Mouse (Mus musculus) hindbrain, embryonic 16.5 days (tissue): ENCODE data around the gene Pigk. TPM values are rescaled to one million over a fixed set of nuclear protein-coding genes. Genes with fewer than 3 reads are reported as not detected.
A peak's percentile ranks its signal among the peaks of the same experiment; 100 is the strongest.

ENCODE experiments used
- ATAC-seq: fragments of 200-750 bp; cut with Nextera tagmentation; 2 replicates; pipeline ENCODE4 v1.8.0; 2017; ENCODE audit warnings: moderate TSS enrichment, moderate library complexity
- H3K27ac ChIP-seq: fragments of 300-500 bp; sonication (generic); 2 replicates; pipeline ENCODE4 v1.5.1; 2014; ENCODE audit warnings: low read depth, mild to moderate bottlenecking, control low read depth, low read length, moderate library complexity
- H3K27me3 ChIP-seq: fragments of 300-500 bp; sonication (generic); replicated peaks from 2 replicates; pipeline ENCODE4 v1.6.1; 2014; ENCODE audit warnings: low read length; ENCODE audit not compliant: control insufficient read depth, insufficient read depth
- H3K36me3 ChIP-seq: fragments of 300-500 bp; sonication (generic); 2 replicates; pipeline ENCODE4 v1.6.1; 2014; ENCODE audit warnings: mild to moderate bottlenecking, low read length, moderate library complexity, mixed read lengths; ENCODE audit not compliant: control insufficient read depth, insufficient read depth
- H3K4me1 ChIP-seq: fragments of 300-500 bp; sonication (generic); 2 replicates; pipeline ENCODE4 v1.6.1; 2014; ENCODE audit warnings: low read depth, low read length; ENCODE audit not compliant: control insufficient read depth, insufficient read depth
- H3K4me2 ChIP-seq: fragments of 300-500 bp; sonication (generic); 2 replicates; pipeline ENCODE4 v1.6.1; 2014; ENCODE audit warnings: mild to moderate bottlenecking, low read length, control low read depth, moderate library complexity
- H3K4me3 ChIP-seq: fragments of 300-500 bp; sonication (generic); 2 replicates; pipeline ENCODE4 v1.5.1; 2014; ENCODE audit warnings: mild to moderate bottlenecking, low read length, control low read depth, moderate library complexity
- H3K9ac ChIP-seq: fragments of 300-500 bp; sonication (generic); 2 replicates; pipeline ENCODE4 v1.6.1; 2014; ENCODE audit warnings: low read depth, mild to moderate bottlenecking, control low read depth, low read length, moderate library complexity
- H3K9me3 ChIP-seq: fragments of 300-500 bp; sonication (generic); 2 replicates; pipeline ENCODE4 v1.6.1; 2014; ENCODE audit warnings: mild to moderate bottlenecking, low read length, moderate library complexity; ENCODE audit not compliant: control insufficient read depth
- WGBS: fragments of 180-500 bp; shearing (Covaris S2); extraction: QIAGEN DNeasy Blood & Tissue Kit; methylation state at CpG from one replicate; pipeline ENCODE4 v1.1.7; 2014; 5-methylcytosine and 5-hydroxymethylcytosine counted together
- polyA plus RNA-seq: library from polyadenylated mRNA; unstranded; fragments of >200 nt; fragmentation: Nextera tagmentation; extraction: Ambion mirVana; gene quantifications from 2 replicates; pipeline ENCODE4 v1.2.1, GENCODE M21; 2015

Gene Pigk
- polyA plus RNA-seq, 1 experiment from 2014 or later: 58.1 TPM

DNA sequence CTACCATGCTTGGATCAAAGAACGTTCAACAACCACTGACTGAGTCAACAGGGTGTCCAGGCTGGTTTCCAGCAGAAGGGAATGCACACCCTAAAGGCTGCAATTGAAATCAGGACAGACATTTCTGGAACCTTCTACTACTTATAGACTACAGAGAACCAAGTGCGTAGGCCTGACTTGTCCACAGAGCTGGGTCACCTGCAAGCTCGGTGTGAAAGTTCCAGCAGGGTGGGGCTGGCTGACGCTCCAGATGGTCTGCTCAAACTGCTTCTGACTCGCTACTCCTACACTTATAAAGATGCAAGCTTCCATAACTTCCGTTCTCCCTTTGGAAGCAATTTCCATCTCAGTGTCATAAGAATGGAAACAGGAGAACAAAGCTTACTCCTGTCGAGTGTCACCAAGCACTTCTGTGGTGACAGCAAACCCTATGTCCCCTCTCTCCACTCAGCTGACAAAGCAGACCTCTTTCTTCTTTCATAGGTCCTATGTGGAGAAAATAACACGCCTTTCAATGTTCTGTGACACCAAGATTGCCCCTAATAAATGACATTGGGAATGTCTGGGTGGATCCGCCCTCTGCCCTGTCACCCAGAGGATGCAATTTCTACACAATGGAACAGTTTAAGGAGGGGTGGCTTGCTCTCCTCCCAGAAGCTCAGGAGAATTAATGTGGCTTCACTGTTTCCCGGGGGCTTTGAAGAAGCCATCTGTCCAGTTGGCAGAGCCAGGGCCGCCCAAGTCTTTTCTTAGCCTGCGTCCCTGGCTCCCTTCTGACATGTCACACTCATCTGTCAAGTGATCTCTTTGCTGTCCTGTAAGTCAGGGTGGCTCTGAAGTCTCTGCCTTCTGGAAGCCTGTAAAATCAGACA lies 154.0 kb downstream of the Pigk start:
- H3K4me1 ChIP-seq: no peaks in the 10 kb centered on the region; the same call in 1 of the 2 replicates
- 49% methylated on average over 12 of the region's 12 CpGs for WGBS
- no peak overlapping the region for H3K9ac ChIP-seq
- no peak overlapping the region for H3K4me2 ChIP-seq
- H3K9me3 ChIP-seq: no peaks in the 10 kb centered on the region
- H3K36me3 ChIP-seq: no peaks in the 10 kb centered on the region
- no peak overlapping the region for H3K4me3 ChIP-seq
- H3K27ac ChIP-seq: no peak overlapping the region
- no peak for ATAC-seq
- H3K27me3 ChIP-seq: no peaks in the 10 kb centered on the region

DNA sequence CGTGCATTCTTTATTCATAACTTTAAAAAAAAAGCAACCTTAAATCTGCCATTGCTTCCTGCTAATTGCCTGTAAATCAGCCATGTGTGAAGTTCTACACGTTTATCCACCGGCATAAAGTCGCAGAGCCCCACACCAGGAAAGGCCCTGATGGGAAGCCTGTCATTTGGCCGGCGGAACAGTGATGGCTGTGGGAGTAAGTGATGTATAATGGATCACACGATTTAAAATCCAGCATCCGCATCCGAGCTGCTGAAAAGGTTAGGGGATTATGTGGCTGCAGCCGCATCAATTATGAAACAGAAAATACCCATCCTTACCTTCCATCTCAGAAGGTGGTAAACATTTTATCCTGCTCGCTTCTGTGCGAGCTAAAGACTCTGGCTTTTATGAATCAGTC lies 158.2 kb downstream of the Pigk start:
- H3K36me3 ChIP-seq: no peaks in the 10 kb centered on the region
- peaks cover 7% of the 10 kb centered on the region; the same call in 1 of the 2 replicates for H3K4me1 ChIP-seq
- H3K9ac ChIP-seq: no peak overlapping the region
- no peak overlapping the region; the same call in 1 of the 2 replicates for H3K27ac ChIP-seq
- no peak overlapping the region for H3K4me2 ChIP-seq
- no peak for ATAC-seq
- H3K9me3 ChIP-seq: no peaks in the 10 kb centered on the region
- 43% methylated on average over 12 of the region's 12 CpGs for WGBS
- H3K4me3 ChIP-seq: no peak overlapping the region
- H3K27me3 ChIP-seq: no peaks in the 10 kb centered on the region

DNA sequence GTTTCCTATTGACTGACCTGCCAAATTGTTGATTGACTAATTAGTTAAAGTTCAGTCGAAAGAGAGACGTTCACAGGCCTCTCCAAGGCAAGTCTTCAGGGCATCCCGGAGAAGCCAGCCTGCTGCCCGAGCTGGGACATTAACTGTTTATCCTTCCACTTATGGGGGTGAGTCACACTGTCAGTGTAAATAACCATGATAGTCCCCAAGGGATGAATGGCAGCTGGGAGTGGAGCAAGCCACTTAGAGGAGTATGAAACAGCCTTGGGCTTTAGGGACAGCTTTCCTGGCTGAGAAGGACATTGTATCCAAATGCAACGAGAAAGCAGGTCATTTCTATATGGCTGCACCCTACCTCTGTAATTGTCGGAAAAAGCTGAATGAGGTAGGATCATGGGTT lies 158.7 kb downstream of the Pigk start:
- Histone ChIP-seq H3K36me3 (no peaks in the 10 kb centered on the region), H3K4me1 (peaks cover 7% of the 10 kb centered on the region; the same call in 1 of the 2 replicates), H3K27me3 (no peaks in the 10 kb centered on the region), H3K27ac (no peak overlapping the region; the same call in 1 of the 2 replicates), H3K4me2 (no peak overlapping the region), H3K4me3 (no peak overlapping the region), H3K9ac (no peak overlapping the region), H3K9me3 (no peaks in the 10 kb centered on the region)
- 0 out of 2 replicates have a peak, but pooled peaks have one; percentile 10 for ATAC-seq
- 34% methylated on average over 6 of the region's 6 CpGs for WGBS

DNA sequence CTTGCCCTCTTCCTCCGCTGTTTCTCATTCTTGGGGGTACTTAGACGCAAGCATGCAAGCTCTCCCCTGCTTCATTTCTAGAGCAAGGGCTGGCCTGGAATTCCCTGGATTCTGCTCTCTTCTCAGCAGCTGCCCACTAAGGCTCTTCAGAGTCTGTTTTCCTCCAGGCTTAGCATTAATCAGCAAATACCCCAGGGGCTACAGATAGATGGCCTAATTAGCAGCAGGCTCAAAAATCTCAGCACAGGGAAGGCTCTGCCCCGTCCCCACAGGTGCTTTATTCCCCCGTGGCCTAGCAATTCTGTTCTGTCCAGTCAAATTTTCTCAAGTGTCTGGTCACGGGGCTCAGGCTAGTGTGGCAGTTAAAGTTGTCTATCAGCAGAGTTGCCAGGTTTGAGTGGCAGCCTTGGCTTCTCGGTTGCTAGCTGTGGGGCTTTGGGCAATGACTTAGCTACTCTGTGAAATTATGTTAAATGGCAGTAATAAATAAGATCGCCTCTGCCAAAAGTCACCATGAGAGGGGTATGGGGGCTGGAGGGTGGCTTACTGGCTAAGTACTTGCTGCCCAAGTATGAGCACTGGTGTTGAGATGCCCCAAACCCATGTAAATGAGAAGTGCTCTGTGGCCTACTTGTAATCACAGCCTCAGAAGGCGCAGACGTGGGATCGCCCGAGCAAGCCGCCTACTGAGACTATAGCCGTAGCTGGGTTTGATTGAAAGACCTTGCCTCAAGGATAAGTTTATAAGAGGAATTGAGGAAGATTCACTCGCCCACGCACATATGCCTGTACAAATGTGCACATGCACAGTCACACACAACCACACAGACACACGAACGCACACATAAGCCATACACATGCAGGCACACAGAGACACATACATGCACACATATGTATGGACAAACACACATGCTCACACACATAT lies 160.8 kb downstream of the Pigk start:
- H3K27ac ChIP-seq: no peak overlapping the region
- no peak overlapping the region for H3K4me2 ChIP-seq
- WGBS: 69% methylated on average over 17 of the region's 17 CpGs
- no peak overlapping the region for H3K9ac ChIP-seq
- H3K4me3 ChIP-seq: no peak overlapping the region
- H3K9me3 ChIP-seq: no peaks in the 10 kb centered on the region
- ATAC-seq: 0 out of 2 replicates have a peak, but pooled peaks have one; percentile 10
- no peaks in the 10 kb centered on the region for H3K27me3 ChIP-seq
- H3K4me1 ChIP-seq: peaks cover 7% of the 10 kb centered on the region; the same call in 1 of the 2 replicates
- no peaks in the 10 kb centered on the region for H3K36me3 ChIP-seq

DNA sequence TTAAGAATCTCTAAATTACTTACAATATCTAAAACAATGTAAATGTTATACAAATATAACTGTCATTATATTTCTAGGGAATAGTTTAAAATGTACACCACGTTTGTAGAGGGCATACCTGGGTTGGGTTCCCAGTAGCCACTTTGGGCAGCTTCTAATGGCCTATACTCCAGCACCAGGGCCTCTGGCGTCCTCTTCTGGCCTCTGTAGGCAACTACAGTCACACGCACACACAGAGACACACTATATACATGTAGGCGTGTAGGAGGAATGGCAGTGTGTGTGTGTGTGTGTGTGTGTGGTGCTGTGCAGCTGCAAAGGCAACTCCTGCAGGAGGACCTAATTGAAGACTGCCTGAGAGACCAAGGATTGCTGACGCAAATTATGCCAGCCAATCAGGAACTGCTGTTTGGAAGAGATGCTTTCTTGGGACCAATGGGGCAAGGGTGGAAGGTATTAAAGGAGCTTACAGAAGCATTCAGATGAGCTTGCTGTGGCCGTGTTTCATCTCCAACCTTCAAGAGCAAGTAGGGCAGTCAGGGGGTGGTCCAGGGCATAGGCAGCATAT lies 161.9 kb downstream of the Pigk start:
- no peak overlapping the region for H3K4me3 ChIP-seq
- 87% methylated on average over 6 of the region's 6 CpGs for WGBS
- no peaks in the 10 kb centered on the region for H3K27me3 ChIP-seq
- peaks cover 9% of the 10 kb centered on the region for H3K4me1 ChIP-seq
- no peaks in the 10 kb centered on the region for H3K9me3 ChIP-seq
- no peak for ATAC-seq
- no peak overlapping the region for H3K4me2 ChIP-seq
- H3K9ac ChIP-seq: no peak overlapping the region
- H3K36me3 ChIP-seq: no peaks in the 10 kb centered on the region
- H3K27ac ChIP-seq: no peak overlapping the region

DNA sequence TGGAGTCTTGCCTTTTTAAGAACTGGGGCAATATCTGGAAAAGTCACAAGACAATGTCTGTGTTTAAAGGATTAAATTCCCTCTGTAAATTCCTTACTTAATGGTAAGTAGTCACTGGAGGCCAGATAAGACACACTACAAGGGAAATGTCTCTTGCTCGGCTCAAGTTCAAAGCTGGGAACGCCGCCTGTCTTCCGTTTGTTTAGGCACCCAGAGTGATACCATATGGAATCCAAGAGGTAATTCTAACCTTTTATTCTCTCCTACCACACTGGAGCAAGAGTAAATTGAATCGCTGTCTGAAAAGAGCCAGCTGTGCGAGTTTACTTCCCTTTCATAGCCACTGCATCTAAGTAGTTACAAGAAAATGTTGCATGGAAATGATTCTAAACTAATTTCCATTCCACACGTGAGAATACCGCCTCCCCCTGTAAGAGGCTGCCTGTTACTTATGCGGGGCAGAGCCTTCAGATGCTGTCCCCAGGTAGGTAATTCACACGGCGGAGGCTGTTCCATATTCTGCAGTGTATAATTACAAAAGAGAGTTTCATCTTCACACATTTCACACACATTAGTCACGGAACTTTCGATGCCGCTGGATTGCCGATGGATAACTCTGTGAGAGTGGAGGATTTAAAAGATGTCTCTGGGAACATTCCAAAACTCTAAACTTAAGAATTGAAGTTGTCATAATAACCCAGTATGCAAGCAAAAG lies 166.4 kb downstream of the Pigk start:
- 46% methylated on average over 15 of the region's 15 CpGs for WGBS
- no peak overlapping the region for H3K27ac ChIP-seq

DNA sequence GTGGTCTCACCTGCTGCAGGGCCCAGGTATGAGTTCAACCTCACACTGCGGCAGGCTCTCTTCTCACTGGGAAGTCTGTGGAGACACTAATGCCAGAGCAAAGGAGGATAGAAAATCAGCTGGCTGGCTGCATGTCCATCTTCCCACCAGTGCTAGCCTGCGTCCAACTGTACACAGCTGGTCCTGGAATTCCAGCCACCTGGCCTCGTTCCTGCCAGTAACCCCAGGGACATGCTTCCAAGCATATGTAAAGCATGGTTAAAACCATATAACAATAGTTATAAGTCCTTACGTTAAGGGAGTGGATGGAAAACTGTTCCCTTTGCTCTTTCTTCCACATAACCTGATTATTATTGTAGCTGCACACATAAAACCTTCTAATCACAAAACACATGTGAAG lies 167.8 kb downstream of the Pigk start:
- H3K4me3 ChIP-seq: no peak overlapping the region
- peaks cover 11% of the 10 kb centered on the region for H3K4me1 ChIP-seq
- no peak overlapping the region for H3K9ac ChIP-seq
- no peak overlapping the region for H3K27ac ChIP-seq
- 68% methylated on average over 4 of the region's 4 CpGs for WGBS
- 0 out of 2 replicates have a peak, but pooled peaks have one; percentile 21 for ATAC-seq
- no peak overlapping the region for H3K4me2 ChIP-seq
- no peaks in the 10 kb centered on the region for H3K36me3 ChIP-seq
- no peaks in the 10 kb centered on the region for H3K27me3 ChIP-seq
- H3K9me3 ChIP-seq: no peaks in the 10 kb centered on the region

More for the DNA sequence above, 166.4 kb downstream of the Pigk start:
- no peak overlapping the region for H3K9ac ChIP-seq
- ATAC-seq: no peak
- no peaks in the 10 kb centered on the region for H3K36me3 ChIP-seq
- no peaks in the 10 kb centered on the region for H3K27me3 ChIP-seq
- no peak overlapping the region for H3K4me2 ChIP-seq
- H3K4me1 ChIP-seq: peaks cover 11% of the 10 kb centered on the region
- H3K9me3 ChIP-seq: no peaks in the 10 kb centered on the region
- no peak overlapping the region for H3K4me3 ChIP-seq

DNA sequence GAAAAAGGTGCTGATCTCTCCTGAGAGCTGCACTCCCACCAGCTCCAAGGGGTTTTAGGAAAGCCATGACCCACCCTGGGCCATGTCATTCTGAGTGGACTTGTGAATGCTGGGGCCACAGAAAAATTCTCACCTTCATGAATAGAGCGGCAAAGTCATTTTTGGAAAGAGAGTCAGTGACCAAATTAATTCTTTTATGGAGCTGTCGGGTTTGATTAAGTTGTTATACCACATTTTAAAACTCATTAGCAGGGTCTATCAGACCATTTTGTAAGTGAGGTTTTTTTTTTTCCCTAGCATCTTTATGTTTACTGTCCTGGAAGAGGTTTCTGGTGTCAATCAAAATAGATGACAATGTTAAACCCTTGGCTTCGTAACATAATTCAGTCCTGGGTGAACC lies 169.7 kb downstream of the Pigk start:
- ATAC-seq: no peak
- 62% methylated on average over 3 of the region's 3 CpGs for WGBS
- no peaks in the 10 kb centered on the region for H3K36me3 ChIP-seq
- H3K4me3 ChIP-seq: no peak overlapping the region
- peaks cover 11% of the 10 kb centered on the region for H3K4me1 ChIP-seq
- no peak overlapping the region for H3K4me2 ChIP-seq
- no peak overlapping the region for H3K27ac ChIP-seq
- no peak overlapping the region for H3K9ac ChIP-seq
- H3K27me3 ChIP-seq: no peaks in the 10 kb centered on the region
- H3K9me3 ChIP-seq: no peaks in the 10 kb centered on the region
